Mouse (Mus musculus) bone marrow, adult 2 months (tissue): ENCODE data around the gene Oxld1.

Experiments
- CTCF ChIP-seq: fragments of 200-500 bp; IDR thresholded peaks from 2 replicates; pipeline ENCODE4 v1.5.1; 2011; ENCODE audit warnings: low read length, control low read depth; ENCODE audit not compliant: control insufficient read depth, insufficient read depth
- POLR2A ChIP-seq: fragments of 200-500 bp; IDR thresholded peaks from 2 replicates; pipeline ENCODE4 v1.6.1; 2011; ENCODE audit warnings: low read depth, mild to moderate bottlenecking, control low read depth, low read length, borderline replicate concordance; ENCODE audit not compliant: control insufficient read depth

DNA sequence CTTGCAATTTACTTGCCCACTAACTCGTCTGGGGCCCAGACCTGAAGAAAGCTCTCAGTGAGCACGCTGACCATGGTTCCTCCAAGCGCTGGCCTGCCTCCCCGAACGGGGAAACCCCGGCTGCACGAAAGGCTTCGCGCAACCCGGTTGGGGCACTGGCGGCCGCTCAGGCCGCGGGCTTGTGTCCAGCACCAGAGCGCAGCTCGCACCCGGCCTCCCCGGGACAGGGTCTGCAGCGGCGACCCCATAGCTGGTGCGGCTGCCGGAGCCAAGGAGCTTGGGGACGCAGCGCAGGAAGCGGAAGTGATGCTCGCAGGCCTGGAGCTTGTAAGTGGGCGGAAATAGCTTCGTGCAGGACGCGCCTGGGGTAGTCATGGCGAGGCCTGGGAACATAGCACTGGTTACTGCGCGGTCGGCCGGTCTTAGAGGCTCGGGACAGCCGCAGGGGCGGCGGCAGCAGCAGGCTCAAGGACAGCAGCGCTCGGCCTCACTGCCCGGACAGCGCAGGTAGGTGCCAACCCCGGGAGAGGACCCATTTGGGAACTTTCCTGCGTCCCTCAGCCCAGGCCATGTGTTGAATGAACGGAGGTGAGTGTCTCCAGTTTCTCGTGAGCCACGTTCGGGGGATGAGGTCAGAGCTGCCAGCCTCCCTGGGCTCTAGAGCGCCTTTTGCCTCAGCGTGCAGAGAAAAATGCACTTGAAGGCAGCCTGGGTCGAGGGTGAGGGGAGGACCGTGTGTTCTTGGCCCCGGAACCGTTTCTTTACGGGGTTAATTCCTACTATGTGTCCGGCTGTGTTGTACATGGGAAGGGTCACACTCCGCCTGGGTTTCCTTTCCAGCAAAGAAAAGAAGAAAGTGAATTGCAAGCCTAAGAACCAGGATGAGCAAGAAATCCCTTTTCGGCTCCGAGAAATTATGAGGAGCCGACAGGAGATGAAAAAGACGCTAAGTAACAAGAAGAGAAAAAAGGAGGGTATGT, at the start of gene Oxld1, which contains the start of gene Ccdc137:
- TF ChIP-seq CTCF = no peak
- TF ChIP-seq POLR2A = peak; percentile 88; the same call in 1 of the 2 replicates
